Mouse (Mus musculus) intestine, embryonic 14.5 days (tissue): Measurements from ENCODE around the gene Pipox. TPM values are rescaled to one million over a fixed set of nuclear protein-coding genes. Genes with fewer than 3 reads are reported as not detected.
A peak's percentile ranks its signal among the peaks of the same experiment; 100 is the strongest.

Source experiments
- ATAC-seq: fragments of 200-750 bp; cut with Nextera tagmentation; replicated peaks from 2 replicates; pipeline ENCODE4 v1.8.0; 2017; ENCODE audit warnings: low read depth, moderate number of reproducible peaks, moderate TSS enrichment, moderate library complexity; ENCODE audit not compliant: low FRiP score, low TSS enrichment
- DNase-seq: peaks from one replicate; pipeline ENCODE4 v3.0.0-alpha.2; 2018; ENCODE audit warnings: low spot score
- H3K27ac ChIP-seq: fragments of 300-500 bp; sonication (generic); 2 replicates; pipeline ENCODE4 v1.5.1; 2014; ENCODE audit warnings: low read depth, mild to moderate bottlenecking, control low read depth
- H3K27me3 ChIP-seq: fragments of 300-500 bp; sonication (generic); replicated peaks from 2 replicates; pipeline ENCODE4 v1.6.1; 2014; ENCODE audit warnings: low read length, control low read depth; ENCODE audit not compliant: control insufficient read depth, insufficient read depth
- H3K36me3 ChIP-seq: fragments of 300-500 bp; sonication (generic); 2 replicates; pipeline ENCODE4 v1.6.1; 2014; ENCODE audit warnings: low read length, control low read depth; ENCODE audit not compliant: control insufficient read depth, insufficient read depth
- H3K4me1 ChIP-seq: fragments of 300-500 bp; sonication (generic); replicated peaks from 2 replicates; pipeline ENCODE4 v1.6.1; 2014; ENCODE audit warnings: low read length, control low read depth, mixed read lengths; ENCODE audit not compliant: control insufficient read depth, insufficient read depth
- H3K4me2 ChIP-seq: fragments of 300-500 bp; sonication (generic); 2 replicates; pipeline ENCODE4 v1.6.1; 2014; ENCODE audit warnings: low read length
- H3K4me3 ChIP-seq: fragments of 300-500 bp; sonication (generic); 2 replicates; pipeline ENCODE4 v1.5.1; 2014; ENCODE audit warnings: low read depth, low read length, control low read depth, mixed read lengths
- H3K9ac ChIP-seq: fragments of 300-500 bp; sonication (generic); 2 replicates; pipeline ENCODE4 v1.6.1; 2014; ENCODE audit warnings: mild to moderate bottlenecking, low read length
- H3K9me3 ChIP-seq: fragments of 300-500 bp; sonication (generic); 2 replicates; pipeline ENCODE4 v1.6.1; 2016; ENCODE audit warnings: low read length, control low read depth; ENCODE audit not compliant: control insufficient read depth
- WGBS: fragments of 180-500 bp; shearing (Covaris S2); extraction: QIAGEN DNeasy Blood & Tissue Kit; methylation state at CpG from one replicate; pipeline ENCODE4 v1.1.7; 2014; 5-methylcytosine and 5-hydroxymethylcytosine counted together
- polyA plus RNA-seq: library from polyadenylated mRNA; unstranded; fragments of >200 nt; fragmentation: Nextera tagmentation; extraction: Ambion mirVana; gene quantifications from 2 replicates; pipeline ENCODE4 v1.2.1, GENCODE M21; 2014

The Pipox gene
- polyA plus RNA-seq, 1 experiment from 2014 or later, result 9.2 TPM

DNA sequence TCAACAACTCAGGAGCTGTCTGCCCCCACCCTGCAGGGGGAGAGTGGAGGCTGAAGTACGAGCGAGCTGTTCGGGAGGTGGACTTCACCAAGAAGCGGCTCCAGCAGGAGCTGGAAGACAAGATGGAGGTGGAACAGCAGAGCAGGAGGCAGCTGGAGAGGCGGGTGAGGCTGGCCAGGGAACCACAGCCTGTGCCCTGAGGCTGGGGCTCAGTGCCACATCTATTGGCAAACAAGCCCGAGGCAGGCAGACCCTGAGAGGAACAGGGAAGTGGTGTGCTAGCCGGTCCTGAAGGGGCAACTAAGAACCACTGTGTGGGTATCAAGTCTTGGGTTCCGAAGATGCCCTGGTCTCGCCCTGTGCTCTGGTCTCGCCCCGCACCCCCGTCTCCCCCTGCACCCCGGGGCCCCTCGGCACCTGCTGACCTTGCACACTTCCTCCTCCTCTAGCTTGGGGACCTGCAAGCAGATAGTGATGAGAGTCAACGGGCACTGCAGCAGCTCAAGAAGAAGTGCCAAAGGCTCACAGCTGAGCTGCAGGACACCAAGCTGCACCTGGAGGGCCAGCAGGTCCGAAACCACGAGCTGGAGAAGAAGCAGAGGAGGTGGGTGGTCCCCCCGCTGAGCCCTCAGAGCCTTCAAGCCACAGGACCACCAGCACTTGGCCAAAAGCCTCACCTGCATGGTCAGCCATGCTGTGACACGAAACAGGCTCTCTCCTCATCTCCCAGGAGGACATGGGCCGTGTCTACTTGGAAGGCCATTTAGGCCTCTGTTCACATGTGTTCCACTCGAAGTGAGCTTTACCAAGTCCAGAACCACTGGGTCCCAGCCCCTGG, 50.6 kb downstream of the Pipox start:
- WGBS, result 85% methylated on average over 21 of the region's 21 CpGs
- no peak for DNase-seq
- no peaks in the 10 kb centered on the region for H3K27me3 ChIP-seq

DNA sequence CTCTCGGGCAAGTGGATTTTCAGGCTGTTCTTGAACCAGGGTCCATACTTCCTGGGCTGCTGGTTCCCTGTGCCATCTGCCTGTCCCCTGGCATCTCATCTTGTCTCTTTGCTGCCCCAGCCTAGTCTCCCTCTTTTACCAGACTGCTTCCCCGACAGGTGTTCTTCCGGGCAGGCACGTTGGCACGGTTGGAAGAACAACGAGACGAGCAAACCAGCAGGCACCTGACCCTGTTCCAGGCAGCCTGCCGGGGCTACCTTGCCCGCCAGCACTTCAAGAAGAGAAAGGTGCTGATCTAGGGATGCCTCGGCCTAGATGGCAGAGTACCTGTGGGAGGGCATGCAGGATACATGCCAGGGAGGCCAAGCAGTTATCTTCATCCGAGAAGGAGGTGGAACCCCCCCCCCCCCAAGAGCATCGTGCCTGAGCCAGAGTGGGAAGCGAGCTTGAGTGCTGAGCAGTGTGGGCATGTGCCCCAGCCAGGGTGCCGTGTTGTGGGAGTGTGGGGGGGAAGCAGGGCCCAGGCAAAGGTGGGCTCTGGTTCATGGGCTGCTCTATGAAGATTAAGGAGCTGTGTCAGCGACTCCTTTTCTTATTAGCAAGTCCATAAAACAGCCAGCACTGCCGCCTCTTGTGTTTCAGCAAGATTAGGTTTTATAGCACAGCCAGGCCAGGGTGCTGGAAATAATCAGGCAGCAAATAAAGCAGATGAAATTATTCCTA, 53.2 kb downstream of the Pipox start:
- Histone ChIP-seq H3K27me3 (no peaks in the 10 kb centered on the region), H3K4me1 (no peaks in the 10 kb centered on the region; the same call in 1 of the 2 replicates), H3K36me3 (peaks cover 42% of the 10 kb centered on the region), H3K4me2 (no peak overlapping the region), H3K9me3 (no peaks in the 10 kb centered on the region), H3K9ac (no peak overlapping the region), H3K4me3 (no peak overlapping the region), H3K27ac (no peak overlapping the region)
- ATAC-seq (no peak), DNase-seq (no peak)
- 77% methylated on average over 16 of the region's 16 CpGs for WGBS

More for the DNA sequence above, 50.6 kb downstream of the Pipox start:
- no peak for ATAC-seq
- Histone ChIP-seq H3K27ac (no peak overlapping the region), H3K4me1 (no peaks in the 10 kb centered on the region), H3K4me2 (no peak overlapping the region), H3K9me3 (no peaks in the 10 kb centered on the region), H3K36me3 (peaks cover 58% of the 10 kb centered on the region), H3K4me3 (no peak overlapping the region), H3K9ac (no peak overlapping the region)

DNA sequence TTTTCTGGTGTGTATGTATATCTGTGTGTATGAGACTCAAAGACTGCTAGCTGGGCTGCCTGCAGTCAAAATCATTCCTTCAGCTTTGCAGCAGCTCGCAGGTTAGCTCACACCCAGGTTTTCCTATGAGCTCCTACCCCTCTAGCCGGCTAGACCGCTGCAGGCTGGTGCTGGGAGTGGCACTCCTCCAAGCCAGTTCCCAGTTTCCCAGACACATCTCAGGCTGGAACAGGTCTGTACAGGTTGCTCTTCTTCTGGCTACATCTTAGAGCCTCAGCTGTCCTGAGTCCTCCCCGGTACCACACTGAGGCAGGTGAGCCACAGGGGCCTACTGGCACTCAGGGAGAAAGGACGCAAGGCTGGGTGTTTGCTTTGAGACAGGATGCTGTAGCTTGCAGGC, 56.0 kb downstream of the Pipox start:
- H3K4me2 ChIP-seq, result no peak overlapping the region
- no peak overlapping the region for H3K27ac ChIP-seq
- H3K9me3 ChIP-seq, result no peaks in the 10 kb centered on the region
- ATAC-seq (no peak), DNase-seq (no peak)
- no peak overlapping the region for H3K9ac ChIP-seq
- H3K36me3 ChIP-seq, result peaks cover 35% of the 10 kb centered on the region
- no peaks in the 10 kb centered on the region; the same call in 1 of the 2 replicates for H3K4me1 ChIP-seq
- H3K4me3 ChIP-seq, result no peak overlapping the region
- H3K27me3 ChIP-seq, result no peaks in the 10 kb centered on the region
- WGBS, result 83% methylated on average over 5 of the region's 5 CpGs

DNA sequence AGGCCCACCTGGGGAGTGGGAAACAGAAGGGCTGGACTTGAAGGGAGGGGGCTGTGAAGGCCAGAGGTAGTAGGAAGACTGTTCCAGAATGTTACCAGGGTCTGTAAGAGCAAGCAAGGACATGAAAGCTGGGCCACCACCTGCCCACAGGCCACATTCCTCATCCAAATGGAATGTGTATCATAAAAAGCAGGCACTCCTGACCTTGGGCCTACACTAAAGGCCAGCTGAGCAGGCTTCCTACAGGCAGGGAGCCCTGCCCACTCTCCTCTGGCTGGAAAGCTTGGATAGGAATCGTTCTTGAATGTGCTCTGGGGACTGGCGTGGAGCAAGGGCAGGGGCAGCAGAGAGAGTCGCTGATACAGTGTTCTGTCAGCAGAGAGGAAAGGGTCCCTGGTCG, 57.1 kb downstream of the Pipox start:
- Histone ChIP-seq H3K27ac (0 out of 2 replicates have a peak overlapping the region, but pooled peaks have one; percentile 4), H3K9me3 (no peaks in the 10 kb centered on the region), H3K9ac (no peak overlapping the region), H3K36me3 (peaks cover 32% of the 10 kb centered on the region), H3K4me2 (no peak overlapping the region), H3K27me3 (no peaks in the 10 kb centered on the region), H3K4me3 (no peak overlapping the region), H3K4me1 (no peaks in the 10 kb centered on the region; the same call in 1 of the 2 replicates)
- 43% methylated on average over 4 of the region's 4 CpGs for WGBS
- ATAC-seq (no peak), DNase-seq (no peak)

DNA sequence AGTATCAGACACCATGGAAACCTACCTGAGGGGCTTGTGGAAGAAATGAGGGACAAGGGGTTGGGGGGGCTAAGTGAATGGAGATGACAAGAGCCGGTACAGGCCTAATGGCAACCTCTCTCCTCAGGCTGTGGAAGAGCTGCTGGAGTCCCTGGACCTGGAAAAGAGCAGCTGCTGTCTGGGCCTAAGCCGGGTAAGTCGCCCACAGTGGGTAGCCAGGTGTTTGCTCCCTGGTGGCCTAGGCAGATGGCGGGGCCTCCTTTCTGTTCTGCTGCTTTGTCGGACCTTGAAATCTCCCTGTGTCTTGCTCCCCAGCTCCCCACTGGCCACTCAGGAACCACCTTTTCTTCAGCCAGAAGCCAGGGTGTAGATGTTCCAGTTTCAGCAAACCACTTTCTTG, 57.6 kb downstream of the Pipox start:
- no peak for DNase-seq
- Histone ChIP-seq H3K4me1 (no peaks in the 10 kb centered on the region; the same call in 1 of the 2 replicates), H3K9me3 (no peaks in the 10 kb centered on the region), H3K9ac (no peak overlapping the region), H3K36me3 (peaks cover 27% of the 10 kb centered on the region), H3K27me3 (no peaks in the 10 kb centered on the region), H3K4me2 (no peak overlapping the region), H3K27ac (0 out of 2 replicates have a peak overlapping the region, but pooled peaks have one; percentile 4), H3K4me3 (no peak overlapping the region)
- no peak for ATAC-seq
- WGBS, result 74% methylated on average over 5 of the region's 5 CpGs

DNA sequence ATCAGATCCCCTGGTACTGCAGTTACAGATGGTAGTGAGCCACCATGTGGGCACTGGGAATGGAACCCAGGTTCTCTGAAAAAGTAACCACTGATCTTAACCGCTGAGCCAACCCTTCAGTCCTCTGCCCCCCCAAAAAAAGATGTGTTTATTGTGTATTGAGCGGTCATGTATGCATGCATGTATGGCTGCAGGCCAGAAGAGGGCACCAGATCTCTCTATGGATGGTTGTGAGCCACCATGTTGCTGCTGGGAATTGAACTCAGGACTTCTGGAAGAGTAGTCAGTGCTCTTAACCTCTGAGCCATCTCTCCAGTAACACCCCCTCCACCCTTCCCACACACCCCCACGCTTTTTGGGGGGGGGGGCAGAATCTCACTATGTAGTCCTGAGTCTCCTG, 58.8 kb downstream of the Pipox start:
- no peaks in the 10 kb centered on the region for H3K27me3 ChIP-seq
- no peak for ATAC-seq
- H3K9me3 ChIP-seq, result no peaks in the 10 kb centered on the region
- WGBS, result 79% methylated on average over 3 of the region's 3 CpGs
- peaks cover 29% of the 10 kb centered on the region for H3K36me3 ChIP-seq
- H3K4me2 ChIP-seq, result no peak overlapping the region
- no peak overlapping the region for H3K27ac ChIP-seq
- H3K4me3 ChIP-seq, result no peak overlapping the region
- DNase-seq, result no peak
- H3K9ac ChIP-seq, result no peak overlapping the region
- no peaks in the 10 kb centered on the region; the same call in 1 of the 2 replicates for H3K4me1 ChIP-seq

DNA sequence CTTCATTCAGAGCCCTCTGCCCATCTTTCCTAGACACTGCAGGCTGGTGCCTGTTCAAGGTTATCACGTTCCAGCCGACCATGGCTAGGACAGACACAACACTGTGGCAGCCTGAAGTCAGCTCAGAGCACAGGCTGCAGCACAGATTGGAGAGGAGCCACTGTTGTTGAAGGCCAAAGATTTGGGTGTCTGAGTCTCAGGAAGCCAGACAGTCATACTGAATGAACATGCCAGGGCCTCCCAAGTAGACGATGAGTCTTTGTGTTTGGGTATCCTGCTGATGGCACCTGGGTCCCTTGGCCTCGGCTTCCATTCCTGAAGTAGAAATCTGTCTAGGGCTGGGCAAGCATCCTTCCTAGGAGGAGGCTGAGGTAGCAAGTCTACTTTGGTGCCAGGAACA, 61.4 kb downstream of the Pipox start:
- Histone ChIP-seq H3K36me3 (peaks cover 50% of the 10 kb centered on the region), H3K4me2 (no peak overlapping the region), H3K4me3 (no peak overlapping the region), H3K27me3 (no peaks in the 10 kb centered on the region), H3K9me3 (no peaks in the 10 kb centered on the region), H3K4me1 (no peaks in the 10 kb centered on the region; the same call in 1 of the 2 replicates), H3K27ac (no peak overlapping the region), H3K9ac (no peak overlapping the region)
- ATAC-seq (no peak), DNase-seq (no peak)
- WGBS, result 84% methylated on average over 4 of the region's 4 CpGs

DNA sequence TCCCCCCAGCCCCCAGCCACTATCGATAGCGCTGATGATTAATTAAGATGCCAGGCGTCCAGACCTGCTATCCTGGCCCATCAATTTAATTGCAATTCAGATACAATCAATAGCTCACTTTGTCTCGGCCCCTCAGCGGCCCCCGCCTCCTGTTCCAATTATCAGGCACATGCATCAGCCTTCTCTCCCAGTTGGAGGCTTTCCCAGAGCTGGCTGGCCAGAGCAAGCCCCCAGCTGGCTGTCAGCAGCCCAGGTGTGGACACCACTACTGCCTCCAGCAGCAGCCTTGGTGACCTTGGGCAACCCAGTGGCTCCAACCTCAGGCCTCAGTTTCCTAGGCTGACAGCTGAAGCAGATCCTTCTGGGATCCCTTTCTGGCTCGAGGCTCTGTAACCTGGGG, 63.0 kb downstream of the Pipox start:
- no peak overlapping the region for H3K4me3 ChIP-seq
- H3K36me3 ChIP-seq, result peaks cover 47% of the 10 kb centered on the region
- H3K27me3 ChIP-seq, result no peaks in the 10 kb centered on the region
- 70% methylated on average over 7 of the region's 7 CpGs for WGBS
- no peaks in the 10 kb centered on the region for H3K4me1 ChIP-seq
- H3K9me3 ChIP-seq, result no peaks in the 10 kb centered on the region
- no peak for DNase-seq
- no peak for ATAC-seq
- H3K27ac ChIP-seq, result no peak overlapping the region
- H3K4me2 ChIP-seq, result no peak overlapping the region
- H3K9ac ChIP-seq, result no peak overlapping the region
